Mouse (Mus musculus): Measurements from ENCODE around the gene Fos.

- TF ChIP-seq CHD2 (IDR thresholded peaks at IDR 0.05; ENCODE audit: low read depth, low read length), result no peak
- no peak for TF ChIP-seq ZC3H11A (IDR thresholded peaks at IDR 0.05; ENCODE audit: borderline replicate concordance, low read depth, low read length)
Measured at GRCm38 (mm10) chr12:85496336-85496735, 22.6 kb downstream of the Fos start.

All from ES-E14 (cell line).